Mouse (Mus musculus): ENCODE data around the gene Hltf.
"Not testable (repeated sequence)": the region's sequence is repeated elsewhere in the genome, so short reads cannot be mapped to it uniquely, and the experiment has no call there.

Gene Hltf

DNA sequence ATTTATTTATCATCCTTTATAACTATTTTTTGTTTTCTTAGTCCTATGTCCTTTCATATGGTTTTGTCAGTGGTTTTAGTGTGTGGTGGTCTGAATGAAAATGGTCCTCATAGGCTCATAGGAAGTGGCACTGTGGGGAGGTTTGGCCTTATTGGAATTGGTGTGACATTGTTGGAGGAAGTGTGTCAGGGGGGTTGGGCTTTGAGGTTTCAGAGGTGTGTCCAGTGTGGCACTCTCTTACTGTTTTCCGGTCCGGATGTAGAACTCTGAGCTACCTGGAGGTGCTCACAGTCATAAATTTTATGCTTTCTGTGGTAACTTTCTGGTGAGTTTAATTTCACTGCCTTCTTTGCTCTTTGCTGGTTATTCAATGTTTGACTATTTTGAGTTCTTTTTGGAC, 47.2 kb downstream of the Hltf start:
- no peak for DNase-seq (ENCODE audit: low read depth)

DNA sequence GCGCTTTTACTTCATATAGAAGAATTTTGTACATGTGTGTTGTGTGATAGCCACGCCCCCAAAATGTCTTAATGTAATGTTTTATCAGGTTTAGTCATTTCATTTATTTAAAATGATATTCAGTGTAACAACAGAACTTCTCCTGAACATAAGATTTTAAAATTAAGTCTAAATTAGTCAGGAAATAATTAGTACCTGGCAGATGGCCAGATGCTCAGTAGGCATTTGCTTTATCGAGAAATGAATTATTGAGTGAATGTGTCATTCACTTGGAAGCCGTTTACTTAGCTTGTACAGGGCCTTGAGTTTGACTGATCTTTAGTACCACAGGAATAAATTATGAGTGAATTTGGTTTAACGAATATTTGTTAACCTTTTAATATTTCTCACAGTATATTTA, 51.3 kb downstream of the Hltf start:
- DNase-seq (ENCODE audit: low read depth) = no peak

DNA sequence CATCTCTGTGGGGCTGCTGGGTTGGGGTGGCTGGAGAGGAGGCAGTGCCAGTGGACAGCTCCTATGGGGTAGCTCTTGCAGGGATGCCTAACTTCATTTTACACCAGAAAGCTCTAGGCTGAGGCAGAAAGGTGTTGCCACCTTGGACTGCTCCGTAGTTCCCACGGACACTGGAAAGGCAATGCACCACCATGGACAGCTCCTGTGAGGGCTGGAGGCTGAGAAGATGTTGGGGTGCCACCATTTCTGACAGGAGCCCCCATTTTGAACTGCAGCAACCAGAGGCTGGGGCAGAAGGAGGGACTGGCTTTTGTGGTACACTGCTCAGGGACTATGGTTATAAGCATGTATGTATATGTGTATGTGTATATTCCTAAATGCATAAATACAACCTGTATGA, 54.3 kb downstream of the Hltf start:
- no peak for DNase-seq (ENCODE audit: low read depth)

DNA sequence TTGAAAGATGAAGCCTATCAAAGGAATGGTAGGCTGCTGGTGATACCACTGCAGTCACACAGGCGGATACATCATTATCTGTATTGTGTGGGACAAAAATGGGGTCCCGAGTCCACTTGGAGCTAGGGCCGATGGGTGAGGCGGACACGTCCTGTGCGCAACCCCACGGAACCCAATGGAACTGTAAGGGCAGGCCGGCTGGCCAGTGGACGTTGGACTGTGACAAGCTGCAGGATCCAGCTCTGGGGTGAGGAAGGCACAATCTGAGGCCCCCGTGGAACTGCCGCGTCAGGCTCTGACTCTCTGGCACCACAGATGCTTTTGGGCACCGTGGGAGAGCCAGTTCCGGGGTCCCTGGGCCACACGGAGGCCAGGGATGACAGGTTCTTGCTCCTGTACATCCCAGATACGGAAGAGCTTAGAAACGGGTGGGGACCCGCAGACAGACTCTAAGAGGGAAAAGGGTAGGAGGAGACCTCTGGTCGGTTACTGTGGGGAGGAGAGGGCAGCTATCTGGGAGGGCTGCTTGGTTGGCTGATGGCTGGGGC, 61.5 kb downstream of the Hltf start:
- DNase-seq (ENCODE audit: low read depth) = no peak

DNA sequence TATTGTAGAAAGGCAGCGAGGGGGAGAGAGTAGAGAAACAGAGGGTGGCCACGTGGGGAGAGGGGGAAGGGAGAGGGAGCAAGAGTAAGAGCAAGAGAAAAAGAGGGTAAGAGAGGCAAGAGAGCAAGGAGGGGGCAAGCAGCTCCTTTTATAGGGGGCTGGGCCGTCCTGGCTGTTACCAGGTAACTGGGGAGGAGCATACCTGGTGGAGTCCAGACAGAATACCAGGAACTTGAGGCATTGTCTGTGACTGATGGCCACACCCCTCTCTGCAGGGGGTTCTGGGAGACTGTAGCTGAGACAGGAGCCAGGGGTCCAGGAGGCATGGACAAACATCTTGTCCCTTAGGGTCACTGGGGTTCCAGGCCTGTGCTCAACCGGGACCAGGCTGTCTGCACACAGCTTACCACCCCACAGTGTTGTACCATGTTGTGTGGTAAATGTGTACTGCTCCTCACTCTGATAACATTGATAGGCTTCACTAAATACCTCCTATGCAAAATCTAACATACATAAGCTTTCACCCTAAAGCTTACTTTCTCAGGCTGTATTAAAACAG, 62.2 kb downstream of the Hltf start:
- DNase-seq (ENCODE audit: low read depth) = no peak

DNA sequence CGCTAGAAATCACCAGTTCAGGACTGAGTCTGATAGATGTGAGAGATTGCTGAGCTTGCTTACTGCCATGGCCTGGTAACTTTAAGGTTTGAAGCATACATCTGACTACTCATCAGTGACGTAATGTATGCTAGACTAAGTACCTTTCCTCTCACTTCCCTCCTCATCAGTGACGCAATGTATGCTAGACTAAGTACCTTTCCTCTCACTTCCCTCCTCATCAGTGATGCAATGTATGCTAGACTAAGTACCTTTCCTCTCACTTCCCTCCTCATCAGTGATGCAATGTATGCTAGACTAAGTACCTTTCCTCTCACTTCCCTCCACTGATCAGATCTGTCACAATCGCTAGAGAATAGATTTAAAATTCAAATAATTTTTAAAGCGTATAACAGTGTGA, 64.0 kb downstream of the Hltf start:
- not testable (repeated sequence) for DNase-seq (ENCODE audit: low read depth)

DNA sequence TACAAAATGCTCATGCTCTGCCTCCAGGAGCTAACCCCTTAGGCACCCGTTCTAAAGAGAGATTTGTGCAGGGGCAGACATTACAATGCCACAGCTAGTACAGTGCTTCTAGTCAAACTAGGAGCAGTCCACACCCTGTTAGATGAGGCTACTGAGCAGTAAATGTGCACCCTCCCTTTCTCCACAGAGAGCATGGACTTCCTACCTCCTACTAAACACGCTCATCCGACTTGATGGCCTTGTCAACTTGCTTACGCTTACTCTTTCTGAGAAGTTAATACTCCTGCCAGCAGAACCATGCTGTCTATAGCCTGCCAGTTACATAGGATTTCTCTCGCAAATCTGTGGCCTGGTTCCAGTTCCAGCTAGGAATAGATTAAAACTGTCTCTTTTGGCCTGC, 68.0 kb downstream of the Hltf start:
- no peak for DNase-seq (ENCODE audit: low read depth)

DNA sequence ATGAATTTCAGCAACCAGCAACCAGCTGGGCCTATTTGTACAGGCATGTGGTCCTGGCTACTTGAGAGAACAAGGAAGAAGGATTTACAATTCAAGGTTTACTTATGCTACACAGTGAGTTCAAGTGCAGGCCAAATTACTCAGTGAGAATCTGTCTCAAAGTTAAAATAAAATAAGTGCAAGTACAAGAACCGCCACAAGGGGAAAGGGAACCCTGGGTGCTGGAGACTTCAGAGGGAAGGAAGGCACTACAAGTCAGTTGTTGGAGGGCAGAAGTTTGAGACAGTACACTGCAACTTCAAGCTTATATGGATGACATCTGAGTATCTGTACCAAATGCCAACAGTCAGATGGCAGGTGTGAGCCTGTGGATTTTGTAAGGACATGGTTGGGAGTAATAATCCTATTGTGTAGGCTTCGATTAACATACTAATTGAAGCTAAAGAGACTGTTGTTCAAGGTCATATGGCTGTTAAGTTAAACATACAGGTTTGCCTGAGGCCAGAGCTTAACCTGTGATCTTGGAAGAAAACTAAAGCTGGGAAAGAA, 69.5 kb downstream of the Hltf start:
- no peak for DNase-seq (ENCODE audit: low read depth)

DNA sequence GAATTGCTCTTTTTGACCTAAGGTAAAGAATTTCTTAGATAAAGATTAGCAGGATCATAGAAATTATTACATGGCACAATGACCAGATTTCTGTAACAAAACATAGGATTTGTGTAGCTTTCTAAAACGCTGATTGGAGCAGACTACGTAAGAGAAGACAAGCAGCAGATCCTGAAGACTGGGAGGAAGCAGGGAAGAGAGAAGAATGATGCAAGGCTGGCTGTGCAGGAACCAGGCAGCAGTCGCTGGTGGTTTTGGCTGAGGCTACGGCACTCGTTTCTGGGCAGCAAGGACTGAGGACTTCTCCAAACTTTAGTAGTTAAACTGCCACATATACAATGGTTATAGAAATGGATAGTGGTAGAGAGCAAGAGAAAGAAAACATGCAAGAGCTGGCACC, 71.9 kb downstream of the Hltf start:
- DNase-seq (ENCODE audit: low read depth) = no peak

DNA sequence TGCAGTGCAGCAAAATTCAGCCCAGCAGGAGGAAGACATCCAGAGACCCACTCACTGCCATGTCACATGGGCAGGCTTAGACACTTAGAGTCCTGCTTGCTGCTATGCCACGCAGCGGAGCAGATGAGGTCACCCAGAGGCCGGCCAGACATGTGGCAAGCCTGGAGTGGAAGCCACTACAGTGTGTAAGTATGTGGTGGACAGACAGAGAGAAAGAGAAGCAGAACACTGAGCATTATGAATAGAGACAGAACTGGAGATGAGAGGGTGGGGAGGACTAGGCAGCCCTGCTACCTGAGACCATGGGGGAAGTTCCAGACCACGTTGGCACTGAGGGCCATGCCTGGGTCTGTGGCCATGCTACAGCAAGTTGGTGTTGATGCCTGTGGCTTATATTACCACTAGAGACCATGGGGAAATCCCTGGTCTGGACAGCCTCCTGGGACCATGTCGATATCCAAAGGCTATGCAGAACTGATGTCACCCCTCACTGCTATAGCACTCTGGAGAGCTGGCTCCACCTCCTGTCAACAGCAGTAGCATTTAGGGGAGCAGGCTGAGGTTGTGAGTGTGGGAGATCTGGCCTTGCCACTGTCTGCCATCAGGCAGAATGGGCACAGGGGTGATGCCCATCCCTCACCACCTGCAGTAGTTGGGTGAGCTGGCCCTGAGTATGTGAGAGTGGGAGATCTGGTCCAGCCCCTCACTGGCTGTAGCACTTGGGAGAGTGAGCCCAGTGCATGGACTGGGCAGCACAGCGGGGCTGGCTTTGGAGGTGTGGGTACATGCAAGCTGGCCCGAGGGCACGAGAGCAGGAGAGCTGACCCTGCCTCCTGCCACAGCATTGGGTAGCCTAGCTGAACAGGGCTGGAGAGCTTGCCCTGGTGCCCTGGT, 73.1 kb downstream of the Hltf start:
- no peak for DNase-seq (ENCODE audit: low read depth)

DNA sequence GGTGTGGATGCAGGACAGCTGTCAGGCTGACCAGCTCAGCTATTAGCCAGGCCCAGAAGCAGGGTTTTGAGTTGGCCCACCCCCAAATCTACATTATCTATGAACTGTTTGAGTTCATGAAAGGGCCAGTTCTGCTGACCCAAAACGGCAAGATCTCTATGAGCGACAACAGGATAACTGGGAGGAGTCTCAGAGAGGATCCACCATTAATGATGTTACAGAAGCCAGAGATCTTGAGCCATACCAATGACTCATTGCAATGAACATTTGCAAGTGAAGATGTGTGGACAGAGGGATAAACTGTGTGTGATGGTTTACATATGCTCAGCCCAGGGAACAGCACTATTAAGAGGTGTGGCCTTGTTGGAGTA, 73.7 kb downstream of the Hltf start:
- DNase-seq (ENCODE audit: low read depth) = no peak

DNA sequence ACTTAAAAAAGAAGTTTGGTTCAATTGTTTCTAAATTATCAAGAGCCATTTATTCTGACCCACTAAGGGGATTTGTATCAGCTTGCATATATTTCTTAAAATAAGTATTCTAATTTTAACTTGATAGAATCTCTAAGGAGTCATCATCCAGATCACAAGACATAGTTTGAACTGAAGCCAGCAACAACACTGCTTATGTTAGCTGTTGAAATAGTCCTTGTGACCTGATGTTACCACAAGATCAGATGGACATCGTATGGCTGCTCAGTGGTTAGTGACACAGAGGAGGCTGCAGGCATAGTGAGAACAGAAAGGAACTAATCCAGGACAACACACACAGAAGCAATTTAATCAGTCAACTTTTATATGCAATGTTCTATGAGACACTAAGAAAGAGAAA, 75.1 kb downstream of the Hltf start:
- no peak for DNase-seq (ENCODE audit: low read depth)

DNA sequence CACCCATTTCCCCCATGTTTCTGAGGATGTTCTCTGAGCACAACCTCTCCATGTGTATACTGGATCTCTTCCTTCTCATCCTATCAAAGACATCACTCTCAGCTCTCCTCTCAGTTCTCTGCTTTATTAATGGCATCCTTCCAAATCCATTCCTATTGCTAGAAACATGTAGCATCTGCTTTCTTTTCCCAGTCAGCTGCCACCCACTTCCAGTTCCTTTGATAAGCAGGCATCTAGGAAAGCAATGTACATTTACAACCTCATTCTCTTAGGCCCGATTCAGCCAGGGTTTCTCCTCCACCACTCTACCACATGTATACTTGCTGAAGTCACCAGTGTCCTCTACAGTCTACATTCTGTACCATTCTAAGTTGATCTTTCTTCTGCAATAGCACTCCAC, 76.1 kb downstream of the Hltf start:
- no peak for DNase-seq (ENCODE audit: low read depth)

DNA sequence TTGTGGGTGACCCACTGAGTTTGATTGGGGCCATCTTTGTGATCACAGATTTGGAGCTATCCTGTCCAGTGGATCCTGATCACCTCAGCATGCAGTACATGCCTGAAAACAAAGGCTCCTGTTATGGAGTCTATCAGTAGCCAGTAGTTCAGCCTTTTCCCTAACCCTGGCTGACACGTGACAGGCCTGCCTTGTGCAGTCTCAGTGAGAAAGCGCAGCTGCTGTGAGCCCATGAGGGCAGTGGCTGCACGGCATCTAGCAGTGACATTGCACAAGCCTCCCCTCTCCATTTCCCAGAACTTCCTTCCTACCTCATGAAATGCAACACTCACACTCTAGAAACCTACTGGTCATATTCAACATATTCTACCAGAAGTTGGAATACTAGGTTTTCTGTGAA, 76.9 kb downstream of the Hltf start:
- DNase-seq (ENCODE audit: low read depth) = no peak

DNA sequence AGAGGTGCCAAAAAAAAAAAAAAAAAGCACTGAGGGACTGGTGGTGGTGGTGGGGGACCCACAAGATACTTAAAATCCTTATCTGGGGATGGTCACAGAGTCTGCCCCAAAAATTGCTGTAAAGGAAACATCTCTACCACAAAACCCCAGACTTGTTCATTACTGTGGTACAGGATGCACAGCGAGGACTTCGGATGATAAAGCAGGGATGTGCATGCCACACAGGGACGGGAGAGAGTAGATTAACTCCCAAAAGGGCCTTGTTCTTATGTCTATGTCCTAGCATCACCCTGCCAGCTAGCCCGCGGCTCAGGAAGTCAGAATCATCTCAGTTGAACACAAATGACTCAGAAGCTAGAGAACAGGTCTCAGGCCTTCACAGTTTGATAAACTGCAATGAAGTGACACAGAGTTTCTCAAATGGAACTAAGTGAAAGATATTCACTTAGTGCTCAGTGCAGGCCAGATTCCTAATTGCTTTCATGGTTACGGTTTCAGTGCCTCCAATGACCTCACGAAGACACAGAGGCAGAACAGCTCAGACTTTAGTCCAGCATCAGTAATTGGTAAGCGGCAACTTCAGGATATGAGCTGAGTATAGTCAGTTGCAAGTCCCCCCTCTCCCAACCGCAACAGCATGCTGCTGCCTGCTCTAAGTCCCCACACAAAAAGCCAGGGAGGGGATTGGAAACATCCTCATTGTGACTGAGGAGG, 79.4 kb downstream of the Hltf start:
- no peak for DNase-seq (ENCODE audit: low read depth)

DNA sequence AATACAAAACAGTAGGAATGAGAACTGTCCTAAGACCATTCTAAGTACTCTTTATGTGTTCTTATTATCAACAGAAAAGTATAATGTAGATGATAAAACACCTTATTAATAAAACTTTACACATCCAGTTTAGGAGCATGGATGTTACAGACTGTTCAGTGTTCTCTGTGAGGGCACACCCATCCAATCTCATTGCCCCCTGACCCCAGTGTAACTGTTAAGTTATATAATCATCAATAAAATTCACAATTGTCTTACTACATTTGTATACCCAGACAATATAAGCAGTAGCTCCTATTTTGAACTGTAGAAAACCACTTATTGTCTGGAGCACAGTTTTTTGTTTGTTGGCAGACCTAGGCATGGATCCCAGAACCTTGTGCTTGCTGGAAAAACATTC, 83.6 kb downstream of the Hltf start:
- DNase-seq (ENCODE audit: low read depth) = no peak

DNA sequence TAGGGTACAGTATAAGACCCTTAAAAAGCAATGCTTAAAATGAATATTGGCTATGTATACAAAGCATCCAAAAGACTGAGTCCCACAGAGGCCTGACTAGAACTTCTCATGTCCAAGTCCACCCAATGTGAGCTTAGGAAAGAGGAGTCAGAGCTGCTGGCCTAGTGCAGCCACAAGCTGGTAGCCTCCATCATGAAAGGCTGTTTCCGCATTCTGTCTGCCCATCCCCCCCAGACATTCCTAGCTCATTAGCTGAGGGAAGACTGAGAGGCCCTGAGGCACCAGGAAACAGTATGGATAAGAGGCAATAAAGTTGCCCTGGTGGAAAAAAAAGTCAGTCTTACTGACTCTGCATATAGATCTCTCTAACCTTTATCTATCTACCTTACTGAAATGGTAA, 84.1 kb downstream of the Hltf start:
- DNase-seq (ENCODE audit: low read depth) = no peak

DNA sequence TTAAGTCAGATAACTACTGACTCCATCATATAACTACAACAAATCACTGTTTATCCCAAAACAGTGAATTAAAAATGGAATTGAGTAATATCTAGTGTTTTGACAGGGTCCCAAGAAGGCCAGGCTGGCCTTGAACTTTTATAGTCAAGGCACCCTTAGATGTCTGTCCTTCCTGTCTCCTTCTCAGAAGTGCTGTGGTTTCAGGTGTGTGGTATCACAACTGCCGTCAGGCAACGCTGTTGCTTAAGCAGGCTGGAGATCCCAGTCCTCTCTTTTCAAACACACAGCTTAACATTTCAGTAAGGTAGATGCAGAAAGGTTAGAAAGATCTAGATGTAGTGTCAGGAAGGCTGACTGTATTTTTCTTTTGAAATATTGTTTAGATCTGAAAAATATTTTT, 84.5 kb downstream of the Hltf start:
- no peak for DNase-seq (ENCODE audit: low read depth)

DNA sequence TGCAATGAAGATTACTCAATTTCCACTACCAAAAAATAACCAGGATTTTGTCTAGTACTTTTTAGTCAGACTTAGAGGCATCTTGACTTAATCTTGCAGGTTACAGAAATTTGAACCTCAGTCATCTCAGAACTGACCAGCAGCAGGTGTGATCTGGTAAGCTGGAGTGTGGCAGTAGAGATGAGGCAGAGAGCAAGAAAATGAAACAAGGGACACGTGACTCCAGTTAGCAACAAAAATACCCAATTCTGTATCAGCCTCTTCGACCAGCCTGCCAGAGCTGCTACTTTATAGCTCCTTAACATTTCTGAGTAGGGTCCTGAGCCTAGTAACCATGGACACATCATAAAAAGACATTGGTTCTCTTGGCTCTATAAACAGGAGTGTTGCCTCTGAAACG, 85.0 kb downstream of the Hltf start:
- no peak for DNase-seq (ENCODE audit: low read depth)

DNA sequence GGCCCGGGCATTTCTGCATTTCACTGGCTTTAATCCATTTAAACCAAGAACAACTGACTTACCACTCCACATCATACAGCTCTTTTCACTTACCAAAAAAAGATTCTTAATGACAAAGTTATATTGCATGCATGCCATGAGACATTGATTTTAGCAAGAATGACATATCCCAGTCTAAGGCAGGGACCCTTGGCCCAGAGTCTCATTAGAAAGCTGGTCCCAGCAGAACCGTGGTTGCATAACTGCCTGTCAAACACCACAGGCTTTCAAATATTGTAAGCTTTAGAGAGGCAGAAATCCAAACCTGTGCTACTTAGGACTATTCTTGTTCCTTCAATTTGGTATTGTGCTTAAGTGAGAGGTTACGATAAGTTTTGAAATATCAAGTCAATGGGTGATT, 86.1 kb downstream of the Hltf start:
- DNase-seq (ENCODE audit: low read depth) = no peak

DNA sequence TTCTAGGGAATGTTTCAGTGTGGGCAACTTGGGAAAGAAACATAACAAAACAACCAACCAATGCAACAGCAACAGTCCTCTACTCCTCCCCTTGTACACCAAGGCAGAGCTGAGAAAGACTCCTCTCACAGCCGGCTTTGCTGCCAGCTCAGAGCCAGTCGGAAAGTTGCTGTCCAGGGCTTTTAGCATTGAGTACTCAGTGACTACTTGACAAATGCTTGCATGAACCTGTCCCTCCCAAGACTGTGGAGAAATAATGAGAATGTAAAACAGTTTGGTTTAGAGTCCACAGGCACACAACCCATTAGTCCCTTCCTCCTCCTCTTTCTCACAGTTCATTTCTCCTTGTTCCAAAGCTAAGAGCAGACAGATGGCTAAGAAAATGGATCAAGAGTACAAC, 86.8 kb downstream of the Hltf start:
- DNase-seq (ENCODE audit: low read depth) = no peak

DNA sequence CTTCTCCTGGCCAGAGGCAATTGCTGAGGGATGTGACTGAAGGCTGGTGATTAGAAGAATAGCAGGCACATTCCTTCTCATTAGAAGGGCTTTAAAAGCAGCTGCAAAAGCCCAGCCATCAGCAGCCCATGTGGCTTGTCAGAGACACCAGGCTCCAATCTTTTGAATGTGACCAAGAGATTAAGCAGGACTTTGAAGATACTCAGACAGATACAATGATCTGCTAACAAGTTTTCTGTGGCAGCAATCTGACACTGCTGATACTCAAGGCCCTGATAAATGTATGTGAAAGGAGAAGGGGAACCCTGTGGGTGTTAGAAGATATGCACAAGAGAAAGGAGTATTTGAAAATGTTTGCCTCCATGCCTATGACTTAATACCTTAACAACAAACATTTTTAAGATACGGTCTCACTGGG, 88.1 kb downstream of the Hltf start:
- no peak for DNase-seq (ENCODE audit: low read depth)

DNA sequence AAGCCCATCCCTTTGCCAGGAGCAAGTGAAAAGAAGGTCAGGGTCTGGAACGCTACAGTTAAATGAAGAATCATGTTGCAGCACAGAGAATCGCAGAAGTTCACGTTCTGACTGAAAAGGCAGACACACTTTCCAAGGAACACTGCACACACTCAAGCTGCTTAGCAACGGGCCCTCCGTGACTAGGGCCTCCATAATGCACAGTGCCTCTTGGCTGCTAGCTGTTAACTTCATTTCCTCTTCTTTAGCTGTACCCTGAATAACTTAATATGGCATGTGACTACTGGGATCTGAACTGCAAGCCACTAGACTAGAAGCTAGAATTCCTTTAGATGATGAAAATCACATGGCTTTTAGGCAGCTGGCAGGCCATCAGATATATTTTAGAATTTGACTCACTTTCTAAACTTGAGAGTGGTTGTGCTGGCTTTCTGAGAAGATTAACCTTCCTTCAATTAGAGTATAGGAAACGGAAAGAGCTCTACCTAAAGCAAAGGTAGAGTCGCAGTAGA, 89.3 kb downstream of the Hltf start:
- no peak for DNase-seq (ENCODE audit: low read depth)
